Mouse (Mus musculus) lung, postnatal 0 days (tissue): ENCODE measurements at regions not wholly inside any gene's neighbourhood (a gene's known extent, or its start where the extent isn't known, plus 50 kb on each side); places are given as distances from the start of the nearest gene placed in this dataset.

Experiments used
- ATAC-seq: fragments of 200-750 bp; cut with Nextera tagmentation; 2 replicates; pipeline ENCODE4 v1.8.0; 2017; ENCODE audit warnings: moderate library complexity
- DNase-seq: peaks from one replicate; pipeline ENCODE4 v3.0.0-alpha.2; 2016; ENCODE audit warnings: low spot score
- H3K27ac ChIP-seq: fragments of 300-500 bp; sonication (generic); 2 replicates; pipeline ENCODE4 v1.5.1; 2014; ENCODE audit warnings: antibody characterized with exemption, mild to moderate bottlenecking, low read length, mixed read lengths
- H3K27me3 ChIP-seq: fragments of 300-500 bp; sonication (generic); replicated peaks from 2 replicates; pipeline ENCODE4 v1.6.1; 2014; ENCODE audit warnings: low read length, mixed read lengths; ENCODE audit not compliant: insufficient read depth
- H3K36me3 ChIP-seq: fragments of 300-500 bp; sonication (generic); 2 replicates; pipeline ENCODE4 v1.6.1; 2014; ENCODE audit warnings: low read length, mixed read lengths; ENCODE audit not compliant: insufficient read depth
- H3K4me1 ChIP-seq: fragments of 300-500 bp; sonication (generic); 2 replicates; pipeline ENCODE4 v1.6.1; 2014; ENCODE audit warnings: antibody characterized with exemption, low read depth, low read length, mixed read lengths; ENCODE audit not compliant: insufficient read depth
- H3K4me2 ChIP-seq: fragments of 300-500 bp; sonication (generic); replicated peaks from 2 replicates; pipeline ENCODE4 v1.6.1; 2014; ENCODE audit warnings: low read depth, mild to moderate bottlenecking, low read length, moderate library complexity, mixed read lengths
- H3K4me3 ChIP-seq: fragments of 300-500 bp; sonication (generic); 2 replicates; pipeline ENCODE4 v1.5.1; 2014; ENCODE audit warnings: low read depth, low read length
- H3K9ac ChIP-seq: fragments of 300-500 bp; sonication (generic); replicated peaks from 2 replicates; pipeline ENCODE4 v1.6.1; 2014; ENCODE audit warnings: low read depth, mild to moderate bottlenecking
- H3K9me3 ChIP-seq: fragments of 300-500 bp; sonication (generic); 2 replicates; pipeline ENCODE4 v1.6.1; 2016; ENCODE audit warnings: low read length, mixed read lengths
- CTCF ChIP-seq: IDR thresholded peaks from 2 replicates; pipeline ENCODE4 v1.5.1; 2016; ENCODE audit warnings: antibody characterized with exemption, mild to moderate bottlenecking
- EP300 ChIP-seq: IDR thresholded peaks from 2 replicates; pipeline ENCODE4 v1.6.1; 2016; ENCODE audit warnings: antibody characterized with exemption, mild to moderate bottlenecking, control low read depth
- WGBS: fragments of 180-500 bp; shearing (Covaris S2); extraction: QIAGEN DNeasy Blood & Tissue Kit; methylation state at CpG from one replicate; pipeline ENCODE4 v1.1.7; 2014; 5-methylcytosine and 5-hydroxymethylcytosine counted together

DNA sequence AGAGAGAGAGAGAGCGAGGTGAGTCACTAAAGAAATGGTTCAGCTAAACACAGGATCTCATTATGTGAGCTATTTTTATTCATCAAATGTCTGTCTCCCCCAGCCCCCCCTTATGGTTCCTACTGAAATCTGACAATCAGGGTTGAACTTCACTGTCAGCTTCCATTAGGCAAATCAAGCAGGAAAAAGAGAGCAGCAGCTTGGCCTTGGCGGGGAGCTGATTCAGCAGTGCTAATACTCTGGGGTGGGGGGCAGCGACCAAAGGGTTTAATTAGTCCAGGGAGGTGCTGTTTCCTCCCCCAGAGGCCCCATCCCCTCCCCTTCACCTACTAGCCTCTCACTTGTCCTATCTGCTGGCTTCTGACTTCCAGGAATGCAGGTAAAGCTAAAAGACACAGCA is 649.6 kb upstream of the Castor2 start:
- H3K4me2 ChIP-seq, result no peak overlapping the region
- H3K4me1 ChIP-seq, result no peaks in the 10 kb centered on the region
- H3K9ac ChIP-seq, result no peak overlapping the region
- no peak overlapping the region for H3K27ac ChIP-seq
- H3K4me3 ChIP-seq, result no peak overlapping the region
- no peaks in the 10 kb centered on the region for H3K27me3 ChIP-seq
- H3K36me3 ChIP-seq, result no peaks in the 10 kb centered on the region
- WGBS, result 81% methylated on average over 3 of the region's 3 CpGs
- ATAC-seq (no peak), DNase-seq (no peak)
- no peak for TF ChIP-seq EP300
- TF ChIP-seq CTCF, result no peak
- H3K9me3 ChIP-seq, result no peaks in the 10 kb centered on the region

DNA sequence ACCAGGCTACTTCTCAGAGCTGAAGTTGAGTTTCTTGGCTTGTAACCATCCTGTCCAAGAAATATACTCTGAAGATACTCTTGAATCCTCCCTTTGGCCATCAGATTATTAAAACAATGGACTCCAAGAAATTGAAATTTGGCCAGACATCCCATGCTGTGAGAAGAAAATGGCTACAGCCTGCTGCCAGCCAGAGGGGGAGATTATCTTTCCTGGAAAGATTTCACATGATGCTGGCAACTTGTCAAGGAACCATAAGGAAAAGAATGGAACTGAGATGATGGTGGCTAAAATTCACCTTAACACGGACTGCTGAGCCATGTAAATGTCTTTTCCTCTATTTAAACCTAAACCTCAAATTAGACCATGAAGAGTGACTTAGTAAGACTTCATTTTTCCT is 698.7 kb upstream of the Castor2 start:
- H3K4me3 ChIP-seq, result no peak overlapping the region
- no peaks in the 10 kb centered on the region for H3K4me1 ChIP-seq
- TF ChIP-seq CTCF, result no peak
- no peak for TF ChIP-seq EP300
- no peaks in the 10 kb centered on the region for H3K36me3 ChIP-seq
- no peak for ATAC-seq
- H3K9ac ChIP-seq, result no peak overlapping the region
- no peaks in the 10 kb centered on the region for H3K9me3 ChIP-seq
- no peak overlapping the region for H3K4me2 ChIP-seq
- H3K27me3 ChIP-seq, result no peaks in the 10 kb centered on the region
- no peak for DNase-seq
- 42% methylated on average over 1 of the region's 1 CpGs for WGBS
- no peak overlapping the region for H3K27ac ChIP-seq

DNA sequence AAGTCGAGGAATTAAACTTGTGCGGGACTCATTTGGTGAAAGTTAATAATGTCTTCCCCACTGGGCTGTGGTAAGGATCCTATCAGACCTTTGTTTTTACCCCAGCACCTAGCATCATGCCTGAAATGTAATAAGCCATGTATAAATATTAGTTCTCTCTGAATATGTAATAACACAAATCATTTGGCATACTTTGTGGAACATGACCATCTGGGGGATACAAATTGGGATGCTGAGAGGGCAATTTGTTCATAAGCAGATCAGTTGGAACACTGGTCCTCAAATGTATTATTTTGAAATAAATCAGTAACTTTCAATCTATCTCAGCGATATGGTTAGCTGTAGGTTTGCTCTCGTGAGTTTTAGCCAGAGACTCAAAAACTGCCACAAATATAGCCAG is 709.6 kb upstream of the Castor2 start:
- H3K27ac ChIP-seq, result no peak overlapping the region
- H3K4me2 ChIP-seq, result no peak overlapping the region
- ATAC-seq, result no peak
- WGBS, result 72% methylated on average over 4 of the region's 4 CpGs
- H3K27me3 ChIP-seq, result no peaks in the 10 kb centered on the region
- no peak overlapping the region for H3K9ac ChIP-seq
- H3K36me3 ChIP-seq, result no peaks in the 10 kb centered on the region
- no peaks in the 10 kb centered on the region for H3K9me3 ChIP-seq
- no peak for DNase-seq
- H3K4me1 ChIP-seq, result no peaks in the 10 kb centered on the region
- H3K4me3 ChIP-seq, result no peak overlapping the region
- TF ChIP-seq CTCF, result no peak
- TF ChIP-seq EP300, result no peak

DNA sequence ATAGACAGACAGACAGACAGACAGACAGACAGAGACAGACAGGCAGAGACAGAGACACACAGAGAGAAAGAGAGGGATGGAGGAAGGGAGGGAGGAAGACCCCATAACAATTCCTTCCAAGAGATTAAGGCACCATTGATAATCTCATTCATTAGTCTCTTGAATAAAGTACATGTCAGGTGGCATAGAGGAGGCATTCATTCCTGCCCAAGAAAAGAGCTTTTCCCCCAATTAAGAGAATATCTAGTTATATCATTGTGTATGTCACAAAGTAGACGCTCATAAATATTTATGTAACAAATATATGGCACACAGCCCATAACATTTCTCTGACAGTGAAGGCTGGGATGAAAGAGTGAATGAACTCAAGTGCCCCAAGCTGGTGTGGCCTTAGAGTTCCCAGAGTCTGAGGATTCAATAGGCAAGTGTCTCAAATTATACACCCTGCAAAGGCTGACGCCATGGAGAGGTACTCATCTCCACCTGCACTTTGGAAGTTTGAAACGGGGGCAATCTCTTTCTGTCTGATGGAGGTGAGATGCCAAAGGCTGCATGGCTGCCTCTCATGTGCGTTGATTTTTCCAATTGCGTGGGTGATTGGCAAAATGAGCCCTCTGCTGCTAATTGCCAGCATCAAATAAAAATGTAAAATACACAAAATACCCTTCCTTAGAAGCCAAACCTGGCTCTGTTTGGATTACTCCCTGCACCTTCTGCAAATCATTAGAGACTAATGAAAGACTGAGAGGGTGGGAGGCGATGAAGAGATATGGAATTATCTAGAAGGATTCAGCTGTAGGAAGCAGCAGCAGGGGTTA is 710.3 kb upstream of the Castor2 start:
- no peak for TF ChIP-seq CTCF
- TF ChIP-seq EP300, result no peak
- Histone ChIP-seq H3K36me3 (no peaks in the 10 kb centered on the region), H3K4me1 (no peaks in the 10 kb centered on the region), H3K4me2 (no peak overlapping the region), H3K27me3 (no peaks in the 10 kb centered on the region), H3K9me3 (no peaks in the 10 kb centered on the region), H3K4me3 (no peak overlapping the region), H3K27ac (no peak overlapping the region), H3K9ac (no peak overlapping the region)
- DNase-seq (no peak), ATAC-seq (no peak)
- 64% methylated on average over 6 of the region's 6 CpGs for WGBS

DNA sequence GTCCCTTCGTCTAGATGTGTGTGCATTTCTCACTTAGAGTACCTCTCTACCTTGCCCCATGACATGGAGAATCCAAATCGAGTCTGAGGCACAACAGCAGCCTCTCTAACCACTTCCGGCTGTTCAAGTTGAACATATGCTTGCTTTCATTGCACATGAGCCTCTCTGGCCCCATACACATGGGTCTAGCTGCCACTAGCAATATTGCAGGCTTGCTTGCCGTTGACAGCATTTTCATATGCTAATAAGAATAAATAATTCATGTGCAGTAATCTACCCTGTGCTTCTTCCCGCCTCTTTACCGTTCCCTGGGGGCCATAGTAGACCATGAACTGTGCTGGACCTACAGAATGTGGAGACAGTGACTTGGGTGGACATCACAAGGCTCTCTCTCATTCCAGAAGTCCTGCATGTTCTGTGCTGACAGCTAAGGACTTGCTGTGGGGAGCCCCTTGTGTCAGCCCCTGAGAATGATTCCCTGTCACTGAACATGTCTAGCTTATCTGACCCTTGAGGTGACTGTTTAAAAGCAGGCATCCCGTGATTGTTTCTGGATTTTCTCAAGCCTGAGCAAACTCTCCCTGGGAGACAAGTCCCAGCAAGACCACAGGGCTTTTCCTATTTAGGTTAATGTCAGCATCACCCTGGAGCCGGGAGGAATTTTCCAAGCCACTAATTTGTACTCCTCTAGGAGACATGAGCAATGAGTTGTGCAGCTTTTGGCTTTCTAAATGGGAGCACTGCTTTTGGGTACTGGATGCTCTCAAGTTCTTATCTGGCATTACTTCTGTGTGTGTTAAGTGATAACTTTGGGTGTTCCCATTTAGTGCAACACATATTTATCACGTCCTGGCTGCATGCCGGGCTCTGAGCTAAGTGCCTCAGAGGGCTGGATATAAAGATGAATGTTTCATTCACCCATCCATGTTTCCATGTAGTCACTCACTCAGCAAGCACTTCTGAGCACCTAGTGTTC is 713.8 kb upstream of the Castor2 start:
- DNase-seq (no peak), ATAC-seq (no peak)
- 53% methylated on average over 10 of the region's 10 CpGs for WGBS
- no peaks in the 10 kb centered on the region for H3K4me1 ChIP-seq
- TF ChIP-seq EP300 (no peak), CTCF (no peak)
- no peak overlapping the region for H3K27ac ChIP-seq
- no peaks in the 10 kb centered on the region for H3K27me3 ChIP-seq
- no peaks in the 10 kb centered on the region for H3K36me3 ChIP-seq
- no peak overlapping the region for H3K9ac ChIP-seq
- no peaks in the 10 kb centered on the region for H3K9me3 ChIP-seq
- H3K4me3 ChIP-seq, result no peak overlapping the region
- H3K4me2 ChIP-seq, result no peak overlapping the region

DNA sequence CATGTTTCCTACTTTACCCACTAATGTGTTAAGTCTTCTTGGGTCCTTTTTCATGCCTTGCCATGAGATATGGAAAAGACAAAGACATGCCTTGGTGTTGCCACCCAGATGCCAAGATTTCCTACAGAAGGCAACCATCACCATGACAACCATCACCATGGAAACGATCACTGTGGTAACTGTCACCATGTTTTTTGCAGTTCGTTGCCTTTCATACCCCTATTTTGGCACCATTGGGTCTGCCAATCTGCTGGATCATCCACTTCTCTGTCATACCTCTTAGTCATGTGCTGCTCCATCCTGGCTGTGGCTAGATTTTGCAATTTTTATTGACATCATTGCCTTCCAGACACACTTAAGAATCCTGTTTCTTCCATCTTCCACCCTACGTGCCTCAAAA is 733.7 kb upstream of the Castor2 start:
- ATAC-seq (no peak), DNase-seq (no peak)
- Histone ChIP-seq H3K4me3 (no peak overlapping the region), H3K9me3 (no peaks in the 10 kb centered on the region), H3K36me3 (no peaks in the 10 kb centered on the region), H3K4me1 (no peaks in the 10 kb centered on the region), H3K4me2 (no peak overlapping the region), H3K9ac (no peak overlapping the region), H3K27ac (no peak overlapping the region), H3K27me3 (no peaks in the 10 kb centered on the region)
- no peak for TF ChIP-seq EP300
- 77% methylated on average over 3 of the region's 3 CpGs for WGBS
